25 mouse cellular contexts compared by ENCODE assay signal in genomic region chr11:85949749-85950148, GRCm38 (mm10).
A peak's percentile ranks its signal among the peaks of the same experiment; 100 is the strongest.
DNase-seq lines count a peak whose midpoint lies in the region; ATAC-seq and TF ChIP-seq lines count a peak whose summit lies in the region.
"Had no signal": no experiment of that assay in that cellular context is flagged by ENCODE, and none has a peak within 500 bp of the region (broad histone marks: within the 10 kb centered on the region; RNA-seq: fewer than 3 reads in every experiment).

No protein-coding gene starts in this region.

- 0 out of 2 replicates have a peak, but pooled peaks have one; percentile 19 for TF ChIP-seq CTCF in layer of hippocampus, adult 2 months (conservative IDR thresholded peaks at IDR 0.05)
- TF ChIP-seq CTCF in CH12.LX (conservative IDR thresholded peaks at IDR 0.05 in 1 of 2, IDR thresholded peaks at IDR 0.05 in 1 of 2; ENCODE audit: low read depth in 2 of 2, low read length in 2 of 2), result peak in 1 of 2 experiments; percentile 55; a peak in 2 of 4 replicates
- peak in 2 of 3 experiments; percentile 7 to 66; a peak in 2 of 6 replicates for TF ChIP-seq CTCF in MEL (IDR thresholded peaks at IDR 0.05 in 2 of 3, conservative IDR thresholded peaks at IDR 0.05 in 1 of 3; ENCODE audit: control insufficient read depth in 1 of 3, insufficient read depth in 1 of 3, low read depth in 2 of 3, low read length in 3 of 3, poor library complexity in 1 of 3, severe bottlenecking in 1 of 3)
- 0 out of 2 replicates have a peak, but pooled peaks have one; percentile 7 for TF ChIP-seq CTCF in stomach, postnatal 0 days (IDR thresholded peaks at IDR 0.05; ENCODE audit: low read depth)

- H3K79me2 ChIP-seq in CH12.LX (replicated peaks; ENCODE audit: control insufficient read depth, extremely low read depth, insufficient read depth, poor library complexity, severe bottlenecking) (no peaks in the 10 kb centered on the region), MEL (ENCODE audit: control insufficient read depth, insufficient read depth, low read length, poor library complexity) (no peaks in the 10 kb centered on the region)

- peaks cover 2 to 9% of the 10 kb centered on the region in 2 experiments; a peak in 2 of 4 replicates for H3K4me1 ChIP-seq in CH12.LX (ENCODE audit: control insufficient read depth in 1 of 2, insufficient read depth in 2 of 2)
- H3K4me1 ChIP-seq in MEL (ENCODE audit: control insufficient read depth in 1 of 2, insufficient read depth in 2 of 2, low read length in 2 of 2), result peaks cover 7 to 12% of the 10 kb centered on the region in 2 experiments
- H3K4me1 ChIP-seq in stomach, postnatal 0 days (replicated peaks; ENCODE audit: control insufficient read depth, insufficient read depth), result no peaks in the 10 kb centered on the region
- H3K4me1 ChIP-seq: embryonic facial prominence, embryonic 13.5 days; embryonic facial prominence, embryonic 15.5 days; forebrain, embryonic 10.5 days; forebrain, embryonic 12.5 days had no signal

- H3K4me3 ChIP-seq in layer of hippocampus, adult 2 months, result no peak overlapping the region
- H3K4me3 ChIP-seq in CH12.LX (replicated peaks in 1 of 3; ENCODE audit: low read depth in 2 of 3, low read length in 2 of 3, poor library complexity in 1 of 3) (no peak overlapping the region), MEL (ENCODE audit: control insufficient read depth in 1 of 2, insufficient read depth in 1 of 2, low read depth in 2 of 2, low read length in 2 of 2) (no peak overlapping the region)
- no peak overlapping the region for H3K4me3 ChIP-seq in stomach, postnatal 0 days (ENCODE audit: low read depth, low read length)
- H3K4me3 ChIP-seq: embryonic facial prominence, embryonic 13.5 days; embryonic facial prominence, embryonic 15.5 days; erythroblast, embryonic 14.5 days; forebrain, embryonic 10.5 days; forebrain, embryonic 12.5 days had no signal

- no peak for ATAC-seq in stomach, postnatal 0 days (ENCODE audit: low FRiP score, low TSS enrichment)
- ATAC-seq: forebrain, embryonic 14.5 days; forebrain, embryonic 16.5 days had no signal

- no peak for TF ChIP-seq POLR2A in CH12.LX (IDR thresholded peaks at IDR 0.05; ENCODE audit: low read depth, low read length)
- TF ChIP-seq POLR2A in MEL (IDR thresholded peaks at IDR 0.05; ENCODE audit: control insufficient read depth in 1 of 2, insufficient read depth in 1 of 2, low read depth in 1 of 2, low read length in 2 of 2, poor library complexity in 1 of 2), result no peak

- WGBS in stomach, postnatal 0 days, result 84% methylated on average over 2 of the region's 2 CpGs

- no peak overlapping the region for H3K27ac ChIP-seq in layer of hippocampus, adult 2 months
- H3K27ac ChIP-seq in CH12.LX (ENCODE audit: insufficient read depth, low read depth), result no peak overlapping the region
- no peak overlapping the region for H3K27ac ChIP-seq in MEL (ENCODE audit: control insufficient read depth, low read depth, low read length)
- no peak overlapping the region for H3K27ac ChIP-seq in stomach, postnatal 0 days (replicated peaks)
- H3K27ac ChIP-seq: embryonic facial prominence, embryonic 13.5 days; embryonic facial prominence, embryonic 15.5 days; forebrain, embryonic 10.5 days; forebrain, embryonic 12.5 days had no signal

- no peak overlapping the region for H3K4me2 ChIP-seq in CH12.LX (ENCODE audit: insufficient read depth, low read depth, poor library complexity, severe bottlenecking)
- H3K4me2 ChIP-seq in stomach, postnatal 0 days (replicated peaks; ENCODE audit: low read depth), result no peak overlapping the region
- H3K4me2 ChIP-seq: embryonic facial prominence, embryonic 13.5 days; embryonic facial prominence, embryonic 15.5 days; forebrain, embryonic 12.5 days had no signal

- H3K36me3 ChIP-seq in CH12.LX (replicated peaks in 1 of 2; ENCODE audit: control insufficient read depth in 1 of 2, insufficient read depth in 1 of 2, low read length in 1 of 2) (no peaks in the 10 kb centered on the region), MEL (ENCODE audit: control insufficient read depth in 1 of 2, insufficient read depth in 2 of 2, low read length in 2 of 2) (peaks cover 0 to 11% of the 10 kb centered on the region in 2 experiments; a peak in 2 of 4 replicates)
- no peaks in the 10 kb centered on the region for H3K36me3 ChIP-seq in stomach, postnatal 0 days (ENCODE audit: control insufficient read depth, insufficient read depth, low read length)
- H3K36me3 ChIP-seq: embryonic facial prominence, embryonic 13.5 days; embryonic facial prominence, embryonic 15.5 days; forebrain, embryonic 10.5 days; forebrain, embryonic 12.5 days; G1E had no signal

- TF ChIP-seq RAD21 in CH12.LX (IDR thresholded peaks at IDR 0.05; ENCODE audit: low read depth, low read length) (peak; percentile 4), MEL (IDR thresholded peaks at IDR 0.05; ENCODE audit: low read depth, low read length) (peak; percentile 45)

- in situ Hi-C loops in CH12.LX (cut with MboI; ENCODE audit: low pct_ligation_motif_present, low pct_unique_long_range_greater_than_20kb, low sequenced_read_pairs), result no loop called here

- dilution Hi-C loops in CH12.LX (cut with MboI; ENCODE audit: extremely low pct_ligation_motif_present, extremely low pct_unique_long_range_greater_than_20kb, low sequenced_read_pairs), result no loop called here

- H3K9me3 ChIP-seq in CH12.LX (replicated peaks; ENCODE audit: low read length) (no peaks in the 10 kb centered on the region), MEL (replicated peaks; ENCODE audit: insufficient read depth, low read length) (no peaks in the 10 kb centered on the region)
- no peaks in the 10 kb centered on the region for H3K9me3 ChIP-seq in stomach, postnatal 0 days (ENCODE audit: control insufficient read depth, low read length)
- H3K9me3 ChIP-seq: embryonic facial prominence, embryonic 13.5 days; embryonic facial prominence, embryonic 15.5 days; forebrain, embryonic 10.5 days; forebrain, embryonic 12.5 days; G1E had no signal

- H3K9ac ChIP-seq in CH12.LX (ENCODE audit: insufficient read depth, low read depth) (no peak overlapping the region), MEL (ENCODE audit: control insufficient read depth, low read depth, low read length, poor library complexity, severe bottlenecking) (no peak overlapping the region)
- no peak overlapping the region for H3K9ac ChIP-seq in stomach, postnatal 0 days (ENCODE audit: low read length)
- H3K9ac ChIP-seq: embryonic facial prominence, embryonic 13.5 days; embryonic facial prominence, embryonic 15.5 days; forebrain, embryonic 12.5 days had no signal

- no peak for TF ChIP-seq EP300 in CH12.LX (IDR thresholded peaks at IDR 0.05; ENCODE audit: low read length)
- no peak for TF ChIP-seq EP300 in MEL (IDR thresholded peaks at IDR 0.05; ENCODE audit: low read depth in 1 of 2, low read length in 2 of 2)
- no peak for TF ChIP-seq EP300 in stomach, postnatal 0 days (optimal IDR thresholded peaks at IDR 0.05)

- no peak for DNase-seq in layer of hippocampus, adult 2 months (ENCODE audit: low spot score in 2 of 2)
- DNase-seq in layer of hippocampus, adult 18-20 months (ENCODE audit: low spot score in 2 of 2), result no peak
- no peak for DNase-seq in CH12.LX (ENCODE audit: extremely low read depth)
- DNase-seq in MEL (ENCODE audit: low read depth, low spot score), result no peak
- no peak for DNase-seq in stomach, postnatal 0 days (ENCODE audit: low spot score)
- DNase-seq in thymus, postnatal 10 days (ENCODE audit: low spot score in 2 of 2), result no peak
- DNase-seq in kidney, adult 9 months, result no peak
- DNase-seq: adrenal gland, adult 2 months; adrenal gland, postnatal 10 days; adrenal gland, postnatal 25 days; cerebellum, adult 11 months; cerebellum, adult 18-20 months; cerebellum, adult 8-10 months; cerebellum, adult 9-11 months; cerebellum, postnatal 14 days; cerebellum, postnatal 36 days; embryo, embryonic 11 days had no signal

- H3K27me3 ChIP-seq in CH12.LX (replicated peaks) (no peaks in the 10 kb centered on the region), MEL (ENCODE audit: control insufficient read depth in 1 of 2, insufficient read depth in 2 of 2, low read length in 2 of 2) (no peaks in the 10 kb centered on the region)
- H3K27me3 ChIP-seq in stomach, postnatal 0 days (ENCODE audit: control insufficient read depth, insufficient read depth, low read length), result no peaks in the 10 kb centered on the region
- H3K27me3 ChIP-seq: embryonic facial prominence, embryonic 13.5 days had no signal

TF ChIP-seq in CH12.LX, 34 proteins besides CTCF, POLR2A, EP300 and RAD21 (continues in another document):
- TF ChIP-seq POLR2AphosphoS2 (IDR thresholded peaks at IDR 0.05; ENCODE audit: low read depth, low read length) (no peak), ZNF384 (IDR thresholded peaks at IDR 0.05; ENCODE audit: low read depth, low read length) (no peak), PAX5 (IDR thresholded peaks at IDR 0.05; ENCODE audit: low read length) (no peak), ETS1 (conservative IDR thresholded peaks at IDR 0.05; ENCODE audit: low read depth, low read length) (no peak), MAFK (IDR thresholded peaks at IDR 0.05; ENCODE audit: insufficient replicate concordance, low read length) (no peak), NELFE (IDR thresholded peaks at IDR 0.05; ENCODE audit: low read depth, low read length) (no peak), TCF12 (IDR thresholded peaks at IDR 0.05; ENCODE audit: low read depth, low read length) (no peak), RCOR1 (conservative IDR thresholded peaks at IDR 0.05; ENCODE audit: low read depth, low read length) (no peak), NRF1 (IDR thresholded peaks at IDR 0.05; ENCODE audit: low read depth, low read length) (no peak), ZMIZ1 (IDR thresholded peaks at IDR 0.05; ENCODE audit: low read depth, low read length) (no peak), BHLHE40 (IDR thresholded peaks at IDR 0.05; ENCODE audit: low read depth, low read length) (no peak), HCFC1 (IDR thresholded peaks at IDR 0.05; ENCODE audit: low read depth, low read length) (no peak)

TF ChIP-seq in MEL, 35 proteins besides CTCF, POLR2A, EP300 and RAD21 (continues in another document):
- TF ChIP-seq MAX (IDR thresholded peaks at IDR 0.05; ENCODE audit: low read length) (no peak), SIN3A (IDR thresholded peaks at IDR 0.05; ENCODE audit: low read length) (no peak), TCF12 (IDR thresholded peaks at IDR 0.05; ENCODE audit: low read depth, low read length) (no peak), ETS1 (IDR thresholded peaks at IDR 0.05; ENCODE audit: low read depth, low read length) (no peak), JUND (IDR thresholded peaks at IDR 0.05; ENCODE audit: low read depth, low read length) (no peak), KAT2A (conservative IDR thresholded peaks at IDR 0.05; ENCODE audit: low read depth, low read length) (no peak), NRF1 (IDR thresholded peaks at IDR 0.05; ENCODE audit: insufficient read depth, low read depth, low read length, poor library complexity, severe bottlenecking) (no peak), RCOR1 (IDR thresholded peaks at IDR 0.05; ENCODE audit: low read depth, low read length) (no peak), POLR2AphosphoS5 (IDR thresholded peaks at IDR 0.05; ENCODE audit: borderline replicate concordance, low read depth, low read length) (no peak), GATA1 (IDR thresholded peaks at IDR 0.05; ENCODE audit: low read depth, low read length) (no peak), TAL1 (IDR thresholded peaks at IDR 0.05; ENCODE audit: low read length) (no peak), SMC3 (IDR thresholded peaks at IDR 0.05; ENCODE audit: low read depth, low read length) (peak; percentile 36), MYC (IDR thresholded peaks at IDR 0.05; ENCODE audit: low read depth, low read length) (no peak)
